Mouse (Mus musculus): ENCODE data around the gene Abca4.

DNA sequence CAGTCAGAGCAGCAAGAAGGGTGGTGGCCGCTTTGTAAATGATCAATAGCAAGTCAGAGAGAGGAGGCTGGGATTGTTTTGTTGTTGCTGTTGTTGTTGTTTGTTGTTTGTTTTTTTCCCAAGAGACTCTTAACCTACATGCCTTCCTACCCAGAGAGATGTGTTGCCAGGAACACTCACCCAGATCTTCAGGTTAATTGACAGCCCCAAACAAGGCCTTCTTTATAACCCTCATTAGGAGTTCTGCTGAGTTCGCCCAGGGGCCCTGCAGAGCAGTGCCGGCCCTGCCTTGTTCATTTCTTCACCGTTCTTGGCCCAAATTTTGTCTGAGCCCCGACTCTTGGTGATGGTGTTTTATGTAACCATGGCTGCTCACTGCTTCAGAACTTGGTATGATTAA is 156.2 kb downstream of the Abca4 start:
- TF ChIP-seq CTCF (IDR thresholded peaks at IDR 0.05; ENCODE audit: control insufficient read depth, insufficient read depth, insufficient replicate concordance, low read depth, low read length) = no peak
- TF ChIP-seq POLR2A (IDR thresholded peaks at IDR 0.05; ENCODE audit: control insufficient read depth, low read depth, low read length) = no peak
